Comparison of ENCODE assay signal across 18 mouse cellular contexts in the genomic region with DNA sequence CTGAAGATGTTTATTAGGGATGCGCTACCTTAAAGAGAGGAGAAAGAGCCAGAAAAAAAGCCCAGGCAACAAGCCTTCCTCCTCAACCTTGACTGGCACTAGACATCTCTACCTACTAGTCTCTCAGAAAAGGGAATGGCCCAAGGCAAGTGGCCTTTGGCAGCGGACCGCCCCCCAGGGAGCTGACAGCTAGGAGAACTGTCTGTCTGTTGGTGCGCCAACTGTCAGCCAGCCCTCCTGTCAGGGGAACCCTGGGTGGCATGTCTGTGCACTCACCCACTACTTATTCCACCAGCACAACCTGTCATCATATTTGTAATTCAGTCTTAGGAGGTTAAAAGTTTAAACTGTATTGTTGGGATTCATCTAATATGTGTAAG. TPM values are rescaled to one million over a fixed set of nuclear protein-coding genes. Genes with fewer than 3 reads are reported as not detected.
DNase-seq lines count a peak whose midpoint lies in the region; ATAC-seq and TF ChIP-seq lines count a peak whose summit lies in the region.
"Had no signal": no experiment of that assay in that cellular context is flagged by ENCODE, and none has a peak within 500 bp of the region (broad histone marks: within the 10 kb centered on the region; RNA-seq: fewer than 3 reads in every experiment).

No protein-coding gene starts in this region.

- H3K27ac ChIP-seq in embryonic facial prominence, embryonic 13.5 days = no peak overlapping the region
- H3K27ac ChIP-seq in embryonic facial prominence, embryonic 10.5 days (replicated peaks) = no peak overlapping the region
- H3K27ac ChIP-seq in heart, postnatal 0 days (ENCODE audit: low read depth) = no peak overlapping the region
- H3K27ac ChIP-seq: kidney, embryonic 15.5 days; midbrain, embryonic 15.5 days; stomach, embryonic 15.5 days had no signal

- intact Hi-C loops in heart, postnatal 14 days (cut with DNase I) = no loop called here

- TF ChIP-seq EP300 in heart, postnatal 0 days (IDR thresholded peaks at IDR 0.05; ENCODE audit: low read depth) = no peak

- no peak for TF ChIP-seq CTCF in heart, postnatal 0 days (IDR thresholded peaks at IDR 0.05; ENCODE audit: low read depth)
- no peak for TF ChIP-seq CTCF in Patski (IDR thresholded peaks at IDR 0.05)

- H3K36me3 ChIP-seq in embryonic facial prominence, embryonic 13.5 days = no peaks in the 10 kb centered on the region
- peaks cover 8% of the 10 kb centered on the region; the same call in 1 of the 2 replicates for H3K36me3 ChIP-seq in embryonic facial prominence, embryonic 10.5 days (replicated peaks)
- H3K36me3 ChIP-seq in heart, postnatal 0 days (replicated peaks; ENCODE audit: control insufficient read depth, insufficient read depth, low read length) = no peaks in the 10 kb centered on the region
- H3K36me3 ChIP-seq: kidney, embryonic 15.5 days; midbrain, embryonic 15.5 days; stomach, embryonic 15.5 days had no signal

- no peak for DNase-seq in embryonic facial prominence, embryonic 10.5 days (ENCODE audit: low spot score)
- no peak for DNase-seq in heart, postnatal 0 days (ENCODE audit: low spot score)
- DNase-seq in heart, postnatal 14 days = no peak
- no peak for DNase-seq in Patski (ENCODE audit: low read depth, low spot score)
- peak; percentile 48 for DNase-seq in cerebellum, adult 9-11 months
- DNase-seq in adrenal gland, postnatal 36 days = no peak
- DNase-seq: right cerebral cortex, postnatal 25 days; thymus, adult 2 months had no signal

- no peak overlapping the region for H3K9ac ChIP-seq in embryonic facial prominence, embryonic 13.5 days
- H3K9ac ChIP-seq in heart, postnatal 0 days (replicated peaks; ENCODE audit: low read depth, low read length) = no peak overlapping the region
- H3K9ac ChIP-seq: kidney, embryonic 15.5 days; midbrain, embryonic 15.5 days; stomach, embryonic 15.5 days had no signal

- in situ Hi-C loops in Patski (cut with MboI; ENCODE audit: low pct_unique_long_range_greater_than_20kb) = no loop called here

- WGBS in embryonic facial prominence, embryonic 13.5 days = 46% methylated on average over 4 of the region's 4 CpGs
- WGBS in embryonic facial prominence, embryonic 10.5 days = 55% methylated on average over 4 of the region's 4 CpGs
- 76% methylated on average over 4 of the region's 4 CpGs for WGBS in heart, postnatal 0 days

- H3K27me3 ChIP-seq in embryonic facial prominence, embryonic 13.5 days = peaks cover 4% of the 10 kb centered on the region; the same call in 1 of the 2 replicates
- no peaks in the 10 kb centered on the region for H3K27me3 ChIP-seq in embryonic facial prominence, embryonic 10.5 days (replicated peaks; ENCODE audit: low read depth, poor library complexity, severe bottlenecking)
- H3K27me3 ChIP-seq in heart, postnatal 0 days (ENCODE audit: control insufficient read depth, insufficient read depth, low read length) = no peaks in the 10 kb centered on the region
- H3K27me3 ChIP-seq in Patski = no peaks in the 10 kb centered on the region
- H3K27me3 ChIP-seq: CH12.LX; kidney, embryonic 15.5 days; midbrain, embryonic 15.5 days; stomach, embryonic 15.5 days had no signal

- CTCF ChIA-PET in Patski (lab: Charles Lee) = no interaction called here

- H3K9me3 ChIP-seq in embryonic facial prominence, embryonic 13.5 days = no peaks in the 10 kb centered on the region
- no peaks in the 10 kb centered on the region for H3K9me3 ChIP-seq in embryonic facial prominence, embryonic 10.5 days
- H3K9me3 ChIP-seq in heart, postnatal 0 days (replicated peaks; ENCODE audit: control insufficient read depth, low read length) = no peaks in the 10 kb centered on the region
- H3K9me3 ChIP-seq: forebrain, embryonic 10.5 days; kidney, embryonic 15.5 days; midbrain, embryonic 15.5 days; stomach, embryonic 15.5 days had no signal

- H3K4me3 ChIP-seq in embryonic facial prominence, embryonic 13.5 days = no peak overlapping the region
- H3K4me3 ChIP-seq in embryonic facial prominence, embryonic 10.5 days = no peak overlapping the region
- H3K4me3 ChIP-seq in heart, postnatal 0 days (ENCODE audit: low read depth, low read length) = no peak overlapping the region
- H3K4me3 ChIP-seq: forebrain, embryonic 10.5 days; kidney, embryonic 15.5 days; midbrain, embryonic 15.5 days; myocyte; stomach, embryonic 15.5 days had no signal

- 0 out of 2 replicates have a peak overlapping the region, but pooled peaks have one; percentile 27 for H3K4me2 ChIP-seq in embryonic facial prominence, embryonic 13.5 days
- peak overlapping the region; percentile 51; the same call in 1 of the 2 replicates for H3K4me2 ChIP-seq in heart, postnatal 0 days (ENCODE audit: low read depth, low read length)
- H3K4me2 ChIP-seq: midbrain, embryonic 15.5 days; stomach, embryonic 15.5 days had no signal

- POLR2A ChIA-PET in Patski (lab: Charles Lee) = no interaction called here

- ATAC-seq in embryonic facial prominence, embryonic 13.5 days (ENCODE audit: insufficient number of reproducible peaks, insufficient read depth, low FRiP score, low TSS enrichment, low read depth) = no peak
- ATAC-seq in heart, postnatal 0 days (ENCODE audit: insufficient read depth, low read depth) = no peak
- peak; percentile 21 for ATAC-seq in Patski

- peaks cover 23% of the 10 kb centered on the region for H3K4me1 ChIP-seq in embryonic facial prominence, embryonic 13.5 days
- peaks cover 25% of the 10 kb centered on the region for H3K4me1 ChIP-seq in embryonic facial prominence, embryonic 10.5 days
- H3K4me1 ChIP-seq in heart, postnatal 0 days (ENCODE audit: control insufficient read depth, insufficient read depth) = peaks cover 11% of the 10 kb centered on the region; the same call in 1 of the 2 replicates

RNA-seq across cellular contexts. Expression of a gene that starts 30.3 kb away (rescaled TPM):
- 5.8 and 6.4 TPM in 2 replicates for polyA plus RNA-seq in embryonic facial prominence, embryonic 13.5 days (2015; fragmentation: Nextera tagmentation; extraction: Ambion mirVana)
- 6.8 and 7.3 TPM in 2 replicates for polyA plus RNA-seq in embryonic facial prominence, embryonic 10.5 days (2016; fragmentation: Nextera tagmentation; extraction: Ambion mirVana)
- total RNA-seq in heart, postnatal 0 days (2014; rRNA removed; ENCODE audit: low replicate concordance) = 8.5 and 15.6 TPM in 2 replicates
- 1.9 and 2.0 TPM in 2 replicates for polyA plus RNA-seq in heart, postnatal 0 days (2015; fragmentation: Nextera tagmentation; extraction: Ambion mirVana)
- 1 to 10 TPM; 6.1 to 7.6 TPM for total RNA-seq in heart, postnatal 14 days (2021)
- 6.6 TPM for polyA plus RNA-seq in Patski (2021)
- 10 to 100 TPM; 12.2 to 14.4 TPM for total RNA-seq in adrenal gland, postnatal 36 days (2021)
- total RNA-seq: CH12.LX; granulocyte monocyte progenitor cell, adult 5-6 weeks; megakaryocyte-erythroid progenitor cell, adult 5-6 weeks; MEL had no signal
